Mouse (Mus musculus) lung, embryonic 14.5 days (tissue): ENCODE results near the gene Cep55. TPM values are rescaled to one million over a fixed set of nuclear protein-coding genes. Genes with fewer than 3 reads are reported as not detected.
A peak's percentile ranks its signal among the peaks of the same experiment; 100 is the strongest.

Source experiments
- ATAC-seq: fragments of 200-750 bp; cut with Nextera tagmentation; 2 replicates; pipeline ENCODE4 v1.8.0; 2017; ENCODE audit warnings: mild to moderate bottlenecking, moderate TSS enrichment, moderate library complexity; ENCODE audit not compliant: insufficient read depth
- DNase-seq: peaks from one replicate; pipeline ENCODE4 v3.0.0-alpha.2; 2015
- H3K27ac ChIP-seq: fragments of 300-500 bp; sonication (generic); 2 replicates; pipeline ENCODE4 v1.5.1; 2014; ENCODE audit warnings: low read depth, mild to moderate bottlenecking, moderate library complexity
- H3K27me3 ChIP-seq: fragments of 300-500 bp; sonication (generic); 2 replicates; pipeline ENCODE4 v1.6.1; 2014; ENCODE audit warnings: low read length, control low read depth; ENCODE audit not compliant: insufficient read depth
- H3K36me3 ChIP-seq: fragments of 300-500 bp; sonication (generic); 2 replicates; pipeline ENCODE4 v1.6.1; 2014; ENCODE audit warnings: control low read depth; ENCODE audit not compliant: insufficient read depth
- H3K4me1 ChIP-seq: fragments of 300-500 bp; sonication (generic); 2 replicates; pipeline ENCODE4 v1.6.1; 2014; ENCODE audit warnings: antibody characterized with exemption, control low read depth; ENCODE audit not compliant: insufficient read depth
- H3K4me2 ChIP-seq: fragments of 300-500 bp; sonication (generic); 2 replicates; pipeline ENCODE4 v1.6.1; 2014; ENCODE audit warnings: mild to moderate bottlenecking
- H3K4me3 ChIP-seq: fragments of 300-500 bp; sonication (generic); 2 replicates; pipeline ENCODE4 v1.5.1; 2014; ENCODE audit warnings: low read depth, low read length
- H3K9ac ChIP-seq: fragments of 300-500 bp; sonication (generic); 2 replicates; pipeline ENCODE4 v1.6.1; 2014
- H3K9me3 ChIP-seq: fragments of 300-500 bp; sonication (generic); 2 replicates; pipeline ENCODE4 v1.6.1; 2016; ENCODE audit warnings: low read depth, low read length, control low read depth
- CTCF ChIP-seq: IDR thresholded peaks from 2 replicates; pipeline ENCODE4 v1.5.1; 2016; ENCODE audit warnings: antibody characterized with exemption, low read depth
- WGBS: fragments of 180-500 bp; shearing (Covaris S2); extraction: QIAGEN DNeasy Blood & Tissue Kit; methylation state at CpG from one replicate; pipeline ENCODE4 v1.1.7; 2014; 5-methylcytosine and 5-hydroxymethylcytosine counted together
- polyA plus RNA-seq: library from polyadenylated mRNA; unstranded; fragments of >200 nt; fragmentation: Nextera tagmentation; extraction: Ambion mirVana; gene quantifications from 2 replicates; pipeline ENCODE4 v1.2.1, GENCODE M21; 2014

The Cep55 gene
- polyA plus RNA-seq = 44.5 and 47.7 TPM in 2 replicates

GRCm38 (mm10) chr19:38054720-38055192 is at the start of gene Cep55:
Gene Cep55 (plus strand): TSS chr19:38055011.
- Histone ChIP-seq H3K4me1 (peaks cover 2% of the 10 kb centered on the region; the same call in 1 of the 2 replicates), H3K9me3 (no peaks in the 10 kb centered on the region), H3K27me3 (no peaks in the 10 kb centered on the region), H3K4me2 (peak within 1 kb of the TSS; percentile 74), H3K36me3 (peaks cover 26% of the 10 kb centered on the region), H3K27ac (peak within 1 kb of the TSS; percentile 82), H3K9ac (peak within 1 kb of the TSS; percentile 67), H3K4me3 (peak within 1 kb of the TSS; percentile 52)
- ATAC-seq = peak; percentile 94
- no peak for TF ChIP-seq CTCF
- WGBS = under 1% methylated on average over 33 of the region's 36 CpGs
- peak; percentile 99 for DNase-seq

DNA sequence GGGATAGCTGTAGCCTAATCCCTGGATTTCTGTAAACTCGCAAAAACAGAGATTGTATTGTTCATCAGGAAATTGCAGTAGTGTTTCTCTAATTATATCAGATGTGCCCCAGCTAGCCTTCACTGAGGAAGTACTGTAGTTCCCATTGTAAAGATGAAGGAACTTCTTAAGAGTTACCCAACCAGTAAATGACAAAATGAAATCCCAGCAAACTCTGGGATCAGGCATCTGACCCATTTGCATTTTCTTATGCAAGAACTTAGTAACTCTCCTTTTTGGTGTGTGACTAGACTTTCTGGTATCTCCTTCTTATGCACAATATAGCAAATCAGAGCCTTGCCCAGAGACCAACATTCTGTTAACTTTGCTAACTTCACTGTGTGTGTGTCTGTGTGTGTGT is 43.4 kb upstream of the Cep55 start:
- no peak overlapping the region for H3K4me3 ChIP-seq
- no peak overlapping the region for H3K27ac ChIP-seq
- no peak for TF ChIP-seq CTCF
- no peak overlapping the region for H3K9ac ChIP-seq
- no peaks in the 10 kb centered on the region for H3K36me3 ChIP-seq
- no peaks in the 10 kb centered on the region for H3K27me3 ChIP-seq
- no peaks in the 10 kb centered on the region; the same call in 1 of the 2 replicates for H3K4me1 ChIP-seq
- DNase-seq (no peak), ATAC-seq (no peak)
- H3K9me3 ChIP-seq = no peaks in the 10 kb centered on the region
- WGBS = 69% methylated on average over 1 of the region's 1 CpGs
- no peak overlapping the region for H3K4me2 ChIP-seq

DNA sequence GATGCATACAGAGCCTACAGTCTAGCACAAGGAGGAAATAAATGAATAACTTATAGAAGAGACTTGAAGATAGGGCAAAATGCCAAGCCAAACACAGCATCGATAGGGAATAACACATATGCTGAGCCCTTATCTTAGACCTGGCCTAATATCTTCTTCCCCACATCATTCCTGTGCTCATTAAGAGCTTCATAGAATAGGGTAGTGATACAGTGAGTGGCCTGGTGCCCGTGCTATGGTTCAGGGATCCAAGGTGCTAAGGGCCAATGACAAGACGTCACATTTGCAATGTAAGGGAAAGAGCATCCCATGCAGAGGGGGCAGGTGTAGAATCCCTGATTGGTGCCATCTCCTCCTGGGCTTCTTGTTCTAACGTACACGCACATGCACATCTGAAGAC is 40.4 kb upstream of the Cep55 start:
- Histone ChIP-seq H3K4me3 (no peak overlapping the region), H3K27me3 (no peaks in the 10 kb centered on the region), H3K4me2 (no peak overlapping the region), H3K4me1 (no peaks in the 10 kb centered on the region; the same call in 1 of the 2 replicates), H3K9ac (no peak overlapping the region), H3K27ac (peak overlapping the region; percentile 65; the same call in 1 of the 2 replicates), H3K9me3 (no peaks in the 10 kb centered on the region), H3K36me3 (no peaks in the 10 kb centered on the region)
- DNase-seq = no peak
- WGBS = 69% methylated on average over 5 of the region's 5 CpGs
- no peak for ATAC-seq
- TF ChIP-seq CTCF = no peak

- H3K9ac ChIP-seq = no peak overlapping the region; the same call in 1 of the 2 replicates
- no peak overlapping the region for H3K4me2 ChIP-seq
- TF ChIP-seq CTCF = no peak
- H3K27me3 ChIP-seq = no peaks in the 10 kb centered on the region
- WGBS = 4% methylated on average over 1 of the region's 1 CpGs
- no peak overlapping the region for H3K4me3 ChIP-seq
- peak; percentile 99 for ATAC-seq
- no peaks in the 10 kb centered on the region for H3K36me3 ChIP-seq
- H3K27ac ChIP-seq = peak overlapping the region; percentile 87
- peak; percentile 81 for DNase-seq
- H3K4me1 ChIP-seq = no peaks in the 10 kb centered on the region; the same call in 1 of the 2 replicates
- H3K9me3 ChIP-seq = no peaks in the 10 kb centered on the region
These were observed 39.5 kb upstream of the Cep55 start for GRCm38 (mm10) chr19:38015180-38015872.

DNA sequence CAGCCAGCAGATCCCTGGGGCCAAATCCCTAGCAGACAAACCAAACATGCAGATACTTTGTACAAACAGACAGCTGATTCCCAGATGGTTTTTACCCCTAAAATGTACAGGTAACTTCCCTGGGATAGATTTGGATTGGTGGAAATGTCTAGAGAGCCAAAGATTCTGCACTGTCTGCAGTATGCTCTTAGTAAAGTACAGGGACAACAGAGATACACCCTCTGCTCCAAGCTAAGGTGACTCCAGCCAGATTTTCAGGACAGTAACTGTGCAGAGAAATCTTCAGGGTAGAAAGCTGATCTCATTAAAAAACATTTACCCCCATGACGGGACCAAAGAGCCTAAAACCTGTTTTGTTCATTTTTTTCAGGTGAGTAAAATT is 38.9 kb upstream of the Cep55 start:
- no peaks in the 10 kb centered on the region for H3K36me3 ChIP-seq
- no peak for TF ChIP-seq CTCF
- H3K9ac ChIP-seq = no peak overlapping the region
- no peaks in the 10 kb centered on the region for H3K9me3 ChIP-seq
- no peak overlapping the region for H3K4me2 ChIP-seq
- 46% methylated on average over 1 of the region's 1 CpGs for WGBS
- H3K4me3 ChIP-seq = no peak overlapping the region
- no peaks in the 10 kb centered on the region for H3K27me3 ChIP-seq
- no peak for DNase-seq
- H3K27ac ChIP-seq = peak overlapping the region; percentile 87
- ATAC-seq = peak; percentile 63; the same call in 1 of the 2 replicates
- H3K4me1 ChIP-seq = no peaks in the 10 kb centered on the region; the same call in 1 of the 2 replicates

DNA sequence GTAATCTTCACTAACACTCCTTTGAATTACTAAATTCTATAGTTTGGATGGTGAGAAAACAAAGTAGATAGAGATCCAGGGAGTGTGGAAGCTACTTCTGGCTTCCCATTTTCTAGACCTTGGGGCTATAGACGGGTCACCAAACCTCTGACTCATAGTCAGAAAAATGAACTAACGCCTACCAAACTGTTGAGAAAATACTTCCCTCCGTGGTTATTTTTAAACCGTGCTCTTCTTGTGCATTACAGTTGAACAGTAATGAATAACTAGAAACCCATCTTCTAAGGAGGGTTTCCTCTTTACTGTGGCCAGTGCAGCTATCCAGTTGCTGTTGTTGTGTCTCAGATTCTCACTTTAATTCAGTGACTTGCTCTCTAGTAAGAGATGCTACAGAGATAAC is 32.1 kb upstream of the Cep55 start:
- no peak overlapping the region for H3K4me3 ChIP-seq
- DNase-seq = no peak
- no peaks in the 10 kb centered on the region for H3K27me3 ChIP-seq
- no peak for ATAC-seq
- peaks cover 27% of the 10 kb centered on the region for H3K4me1 ChIP-seq
- 44% methylated on average over 4 of the region's 4 CpGs for WGBS
- H3K9ac ChIP-seq = no peak overlapping the region
- no peak overlapping the region for H3K27ac ChIP-seq
- TF ChIP-seq CTCF = no peak
- no peak overlapping the region for H3K4me2 ChIP-seq
- H3K36me3 ChIP-seq = peaks cover 11% of the 10 kb centered on the region; the same call in 1 of the 2 replicates
- H3K9me3 ChIP-seq = no peaks in the 10 kb centered on the region

DNA sequence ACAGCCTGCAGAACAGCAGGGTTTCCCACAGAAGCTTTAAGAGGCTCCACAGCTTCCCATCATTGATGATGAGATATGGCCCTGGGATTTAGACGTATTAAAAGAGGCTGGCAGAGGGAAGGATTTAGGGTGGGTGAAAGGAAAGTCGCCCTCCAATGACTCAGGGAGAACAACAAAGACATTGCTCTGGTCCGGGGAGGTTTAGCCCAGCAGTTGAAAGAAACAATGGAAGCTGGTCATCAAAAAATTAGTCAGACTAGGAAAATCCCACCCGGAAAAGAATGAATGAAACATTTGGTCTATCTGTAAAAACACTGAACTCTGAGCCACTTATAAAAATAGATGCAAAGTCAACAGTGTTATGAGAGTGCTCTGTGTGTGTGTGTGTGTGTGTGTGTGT is 31.2 kb upstream of the Cep55 start:
- H3K4me3 ChIP-seq = no peak overlapping the region
- no peaks in the 10 kb centered on the region for H3K9me3 ChIP-seq
- H3K27ac ChIP-seq = no peak overlapping the region
- 76% methylated on average over 4 of the region's 4 CpGs for WGBS
- ATAC-seq = no peak
- no peaks in the 10 kb centered on the region for H3K27me3 ChIP-seq
- H3K4me2 ChIP-seq = no peak overlapping the region
- no peak for DNase-seq
- H3K36me3 ChIP-seq = peaks cover 11% of the 10 kb centered on the region; the same call in 1 of the 2 replicates
- peaks cover 35% of the 10 kb centered on the region for H3K4me1 ChIP-seq
- TF ChIP-seq CTCF = no peak
- no peak overlapping the region for H3K9ac ChIP-seq
